Mouse (Mus musculus) adrenal gland, postnatal 36 days (tissue): ENCODE measurements around the gene Dppa5a. TPM values are rescaled to one million over a fixed set of nuclear protein-coding genes. Genes with fewer than 3 reads are reported as not detected.
A peak's percentile ranks its signal among the peaks of the same experiment; 100 is the strongest.
"Not testable (repeated sequence)": the region's sequence is repeated elsewhere in the genome, so short reads cannot be mapped to it uniquely, and the experiment has no call there.

Source experiments
- DNase-seq, 2 experiments: peaks; one replicate each; pipeline ENCODE4 v3.0.0; 2021; ENCODE audit warnings: mixed read lengths in 1 of 2
- long read RNA-seq, 2 experiments: library from polyadenylated mRNA; stranded (forward); transcript quantifications; one replicate each; pipeline ENCODE4 v2.0.0; 2021; ENCODE audit warnings: borderline sequencing depth in 2 of 2
- total RNA-seq, 2 experiments: library from RNA; stranded (reverse); gene quantifications; 2 replicates each; pipeline ENCODE4 v1.2.3; 2021

Dppa5a gene
- total RNA-seq: not detected
- long read RNA-seq, experiment 1: 0 reads
- long read RNA-seq, experiment 2: 0 reads

DNA sequence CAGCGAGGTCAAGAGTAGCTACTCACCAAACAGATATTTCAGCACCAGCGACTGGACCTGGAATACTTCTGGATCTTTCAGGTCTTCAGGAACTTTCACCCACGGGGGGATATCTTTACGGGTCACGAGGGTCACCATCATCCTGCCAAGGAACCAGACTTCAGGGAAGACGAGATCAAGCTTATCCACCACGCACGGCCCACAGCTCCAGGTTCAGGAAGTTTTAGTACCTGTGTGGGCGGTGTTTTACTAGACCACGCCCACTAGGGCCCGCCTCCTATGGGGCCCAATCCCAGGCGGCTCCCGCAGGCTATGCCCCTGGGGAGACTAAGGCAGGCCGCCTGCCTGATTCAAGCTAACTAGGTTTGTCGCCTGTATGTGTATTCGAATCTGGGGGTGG is at the start of gene Dppa5a:
Gene Dppa5a, minus strand, starts transcription at position 219 of the 400 bp plus-strand sequence.
- not testable (repeated sequence) for DNase-seq

DNA sequence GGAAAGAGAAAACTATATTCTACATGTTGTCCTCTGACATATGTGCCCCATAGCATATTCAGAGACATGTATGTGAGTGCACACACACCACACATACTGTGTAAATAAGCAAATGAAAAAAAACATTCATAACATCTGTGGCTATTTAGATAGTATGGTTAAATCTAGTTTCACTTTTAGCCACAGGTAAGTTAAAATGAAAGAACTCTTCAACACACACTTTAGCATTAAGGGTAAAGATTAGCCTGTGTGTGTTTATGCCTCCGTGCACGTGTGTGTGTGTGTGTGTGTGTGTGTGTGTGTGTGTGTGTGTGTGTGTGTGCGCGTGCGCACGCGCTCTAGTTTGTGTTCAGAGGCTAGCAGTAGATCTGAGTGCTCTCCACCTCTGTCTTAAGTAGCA is 33.6 kb upstream of the Dppa5a start:
- no peak for DNase-seq

DNA sequence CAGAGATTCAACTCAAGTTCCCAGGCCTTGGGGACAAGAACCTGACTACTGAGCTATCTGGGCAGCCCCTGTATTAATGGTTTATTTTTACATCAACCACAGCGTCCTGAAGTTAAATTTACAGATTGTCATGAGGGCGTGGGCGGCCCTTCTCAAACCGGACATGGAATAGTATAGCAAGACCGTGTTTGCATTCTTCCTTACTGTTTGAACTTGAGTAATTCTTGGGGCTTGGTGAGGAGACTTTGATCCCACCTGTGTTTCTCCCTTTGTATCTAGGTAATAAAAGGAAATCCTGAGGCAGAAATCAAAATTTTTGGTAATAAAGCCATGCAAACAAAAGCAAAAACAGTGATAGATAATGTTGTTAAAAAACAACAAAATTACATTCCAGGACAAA is 32.6 kb upstream of the Dppa5a start:
- DNase-seq: no peak

DNA sequence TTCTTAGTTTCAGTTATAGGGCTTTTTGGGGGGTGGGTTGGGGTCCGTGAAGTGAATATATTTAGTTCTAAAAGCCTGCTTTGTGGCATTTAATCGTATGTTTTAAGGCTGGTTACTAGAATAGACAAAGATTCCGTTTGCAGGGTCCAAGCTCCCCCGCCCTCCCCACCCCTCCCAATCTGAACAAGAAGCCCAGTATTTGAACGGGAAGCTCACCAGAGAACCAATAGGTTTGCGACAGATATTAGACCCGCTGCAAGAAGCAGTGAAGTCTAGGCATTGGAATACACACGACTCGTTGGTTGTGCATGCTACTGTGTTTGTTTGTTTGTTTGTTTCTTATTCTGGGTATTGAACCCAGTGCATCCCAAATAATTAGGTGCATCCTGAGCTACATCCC is 28.5 kb upstream of the Dppa5a start:
- no peak for DNase-seq

DNA sequence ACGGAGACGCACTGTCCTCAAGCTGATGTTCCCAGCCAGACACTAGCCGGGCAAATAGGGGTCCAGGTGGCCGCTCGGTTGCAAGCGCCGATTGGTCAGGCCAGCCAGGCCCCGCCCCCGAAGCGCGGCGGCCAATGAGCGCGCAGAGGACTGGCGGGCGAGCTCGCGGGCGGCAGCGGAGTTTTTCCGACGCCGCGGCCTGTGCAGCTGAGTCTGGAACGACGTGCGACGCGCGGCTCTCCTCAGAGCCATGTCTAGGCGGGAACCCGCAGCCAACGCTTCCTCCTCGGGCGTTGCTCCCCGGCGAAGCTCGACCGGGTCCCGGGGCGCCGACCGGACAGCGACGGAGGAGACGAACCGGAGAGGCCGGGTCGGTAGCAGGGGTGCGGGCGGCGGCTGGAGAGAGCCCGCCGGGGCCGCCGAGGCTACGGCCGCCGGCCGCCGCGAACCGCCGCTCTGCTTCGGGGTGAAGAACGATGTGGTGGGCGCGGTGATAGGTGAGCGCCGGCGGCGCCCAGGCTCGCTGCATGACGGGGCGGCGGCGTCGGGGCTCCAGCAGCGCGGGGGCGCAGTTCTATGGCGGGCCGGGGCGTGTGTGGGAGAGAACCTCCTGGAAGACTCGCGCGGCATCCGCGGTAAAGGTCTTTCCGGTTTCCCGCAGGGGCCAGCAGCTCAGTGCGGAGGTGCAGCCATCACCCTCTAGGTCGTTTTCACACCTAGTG is 27.8 kb upstream of the Dppa5a start, which contains the start of gene Ddx43:
Gene Ddx43, plus strand, starts transcription at position 148 of the 722 bp plus-strand sequence.
- DNase-seq: peak; percentile 27 to 35

DNA sequence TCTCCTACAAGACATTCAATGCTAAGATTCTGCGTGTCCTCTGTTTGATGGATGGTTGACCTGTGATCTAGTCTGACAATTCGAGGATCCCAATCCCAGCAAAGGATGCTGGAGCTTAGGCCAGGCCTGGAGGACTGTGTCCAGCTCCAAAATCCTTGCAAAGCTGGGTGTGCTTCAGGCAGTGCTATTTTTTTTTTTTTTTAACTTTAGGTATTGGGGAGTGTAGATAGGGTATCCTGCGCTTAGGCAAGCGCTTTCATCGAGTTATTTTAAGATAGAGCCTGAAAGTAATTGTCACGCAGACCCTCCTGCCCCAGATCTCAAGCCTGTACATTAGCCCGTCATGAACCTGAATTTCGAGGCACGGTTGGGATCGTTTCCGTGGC is 27.3 kb upstream of the Dppa5a start:
- no peak for DNase-seq

DNA sequence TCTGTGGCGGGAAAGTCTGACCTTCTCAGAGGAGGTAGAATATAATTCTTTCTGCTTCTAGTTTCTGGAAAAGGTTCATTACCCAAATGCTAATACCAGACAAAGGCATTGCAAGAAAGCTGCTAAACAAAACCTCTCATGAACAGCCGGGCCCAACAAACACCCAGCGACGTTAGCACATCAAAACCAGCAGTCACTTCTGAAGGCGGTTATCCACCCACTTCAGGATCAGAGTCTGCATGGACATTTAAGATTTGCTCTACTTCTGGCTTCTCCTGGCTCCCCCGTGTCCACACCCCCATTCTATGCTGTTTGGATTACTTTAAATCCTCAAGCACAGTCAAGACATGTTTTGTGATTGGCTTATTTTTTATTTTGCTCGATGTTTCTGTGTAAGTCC is 26.6 kb upstream of the Dppa5a start:
- no peak for DNase-seq

DNA sequence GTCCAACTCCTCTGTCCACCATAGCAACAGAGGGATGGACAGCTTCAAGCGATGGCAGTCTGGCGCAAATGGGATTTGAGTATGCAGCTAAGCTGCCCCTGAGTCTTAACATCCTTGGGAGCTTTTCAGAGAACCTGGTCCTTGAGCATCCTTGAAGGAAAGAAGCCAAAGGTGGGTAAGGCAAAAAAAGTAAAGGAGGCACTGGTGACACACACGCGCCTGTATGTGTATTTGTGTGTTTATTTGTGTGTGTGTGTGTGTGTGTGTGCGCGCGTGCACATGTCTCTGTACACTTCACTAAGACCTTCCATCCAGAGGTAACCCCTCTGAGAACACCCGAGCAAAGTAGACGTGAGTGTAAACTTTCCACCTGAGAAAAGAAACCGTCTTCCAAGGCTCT is 25.8 kb upstream of the Dppa5a start:
- no peak for DNase-seq

DNA sequence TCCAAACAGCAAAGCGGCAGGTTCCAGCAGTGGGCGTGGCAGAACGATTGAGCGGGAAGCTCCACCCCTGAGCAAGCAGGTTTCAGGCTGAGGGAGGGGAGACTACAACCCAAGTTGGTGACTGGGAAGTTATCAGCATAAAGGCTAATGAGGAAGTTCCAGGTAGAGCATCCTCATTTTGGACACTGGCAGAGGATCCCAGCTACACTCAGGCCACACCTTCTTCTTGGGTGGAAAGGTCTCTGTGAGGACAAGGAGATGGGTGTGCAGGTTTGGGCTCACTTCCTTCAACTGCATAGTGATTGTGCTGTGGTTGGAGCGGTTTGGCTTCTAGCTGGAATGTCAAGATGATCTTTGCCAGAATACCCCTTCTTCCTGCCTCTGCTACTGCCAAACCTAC is 22.0 kb upstream of the Dppa5a start:
- no peak for DNase-seq

DNA sequence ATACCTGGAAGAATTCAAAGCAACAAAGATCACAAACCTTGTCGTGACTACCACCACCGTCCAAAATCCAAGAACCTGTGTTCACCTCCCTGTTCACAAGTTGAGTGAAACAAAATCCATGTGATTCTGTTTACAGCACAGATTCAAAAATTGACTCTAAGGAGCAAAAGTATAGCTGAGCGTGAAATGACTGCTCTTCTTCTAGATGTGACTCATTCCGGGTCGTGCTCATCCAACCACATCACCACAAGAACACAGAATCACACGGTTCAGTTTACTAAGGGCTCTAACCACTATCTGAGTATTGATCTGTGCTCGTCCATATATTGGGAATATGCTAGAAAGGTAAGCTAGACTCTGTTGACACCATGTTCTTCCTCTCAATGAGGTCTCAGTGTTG is 19.0 kb upstream of the Dppa5a start:
- DNase-seq: no peak

DNA sequence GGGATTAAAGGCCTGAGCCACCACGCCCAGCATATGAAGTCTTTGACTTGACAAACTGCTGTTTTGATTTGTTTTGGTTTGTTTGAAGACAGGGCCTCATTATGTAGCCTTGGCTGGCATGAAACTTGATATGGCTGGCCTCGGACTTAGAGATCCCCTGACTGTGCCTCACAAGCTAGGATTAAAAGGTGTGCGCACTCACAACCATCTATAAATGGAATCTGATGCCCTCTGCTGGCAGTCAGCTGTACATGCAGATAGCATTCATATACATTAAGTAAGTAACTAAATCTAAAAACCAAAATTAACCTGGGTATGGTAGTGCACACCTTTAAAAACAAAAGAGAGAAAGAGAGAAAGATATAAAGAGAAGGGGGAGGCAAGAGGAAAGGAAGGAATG is 17.9 kb upstream of the Dppa5a start:
- DNase-seq: peak in 1 of 2 experiments; percentile 12

DNA sequence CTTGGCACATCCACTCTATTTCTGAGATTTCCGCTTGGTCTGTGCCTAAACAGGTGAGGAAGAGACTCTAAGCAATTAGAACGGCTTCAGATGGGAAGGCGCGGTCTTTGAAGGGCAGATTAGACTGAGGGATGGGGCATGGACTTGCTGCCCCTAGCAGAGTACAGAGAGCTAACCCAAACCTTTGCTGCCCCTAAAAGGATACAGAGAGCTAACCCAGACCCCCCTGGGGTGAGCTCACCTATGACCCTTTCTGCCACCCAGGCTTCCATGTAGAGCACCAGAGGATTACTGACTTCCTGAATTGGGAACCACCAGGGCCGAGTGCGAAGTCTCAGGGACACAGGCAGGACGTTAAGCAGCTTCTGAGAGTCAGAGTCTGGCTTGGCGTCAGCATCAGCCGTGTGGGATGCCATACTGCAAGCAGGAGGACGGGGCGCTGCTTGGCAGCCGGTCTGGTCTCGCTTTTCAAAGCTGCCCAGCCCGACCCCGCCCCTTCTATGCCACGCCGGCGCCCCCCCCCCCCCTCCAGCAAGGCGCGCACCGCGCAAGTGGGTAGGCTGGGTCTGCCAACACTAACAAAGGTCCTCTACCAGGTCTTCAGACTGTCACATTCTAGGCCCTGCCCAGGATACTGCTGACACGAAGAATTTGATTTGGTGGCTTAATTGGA is 10.3 kb upstream of the Dppa5a start, which contains the start of gene Ooep:
Gene Ooep, minus strand, starts transcription at position 613 of the 673 bp plus-strand sequence.
- DNase-seq: peak in 1 of 2 experiments; percentile 6

DNA sequence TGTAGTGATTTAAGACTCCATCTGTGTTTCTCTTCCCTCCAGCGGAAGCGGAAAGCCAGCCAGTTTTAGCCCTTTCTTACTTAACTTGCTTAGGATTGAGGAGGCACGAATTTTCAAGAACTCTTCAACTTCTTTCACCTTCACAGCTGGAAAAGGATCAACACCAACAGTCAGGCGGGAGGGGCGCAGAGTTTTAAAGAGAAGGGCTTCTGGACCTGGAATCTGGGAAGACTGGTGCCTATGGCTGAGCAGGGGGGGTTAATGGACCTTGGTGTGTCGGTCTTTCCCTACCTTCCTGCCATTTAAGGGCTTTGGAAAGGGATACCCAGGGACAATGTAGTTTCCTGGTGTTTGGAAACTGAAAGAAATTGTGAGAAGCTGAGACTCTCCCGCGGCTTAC is 9.6 kb upstream of the Dppa5a start:
- DNase-seq: no peak

DNA sequence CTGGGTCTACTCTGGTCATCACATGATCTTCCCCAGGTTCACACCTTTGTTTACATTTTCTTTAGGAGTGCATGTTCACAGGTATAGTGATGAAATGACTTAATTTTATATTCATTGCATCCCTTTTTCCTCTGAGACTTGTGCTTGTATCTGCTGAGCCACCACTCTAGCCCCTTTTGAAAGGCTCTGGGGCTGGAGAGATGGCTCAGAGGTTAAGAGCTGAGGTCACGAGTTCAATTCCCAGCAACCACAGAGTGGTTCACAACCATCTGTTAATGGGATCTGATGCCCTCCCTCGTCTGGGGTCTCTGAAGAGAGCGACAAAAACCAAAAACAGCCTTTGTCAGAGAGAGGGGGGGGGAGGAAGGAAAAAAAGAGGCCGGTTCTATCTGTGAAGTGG is 7.5 kb upstream of the Dppa5a start:
- no peak for DNase-seq

DNA sequence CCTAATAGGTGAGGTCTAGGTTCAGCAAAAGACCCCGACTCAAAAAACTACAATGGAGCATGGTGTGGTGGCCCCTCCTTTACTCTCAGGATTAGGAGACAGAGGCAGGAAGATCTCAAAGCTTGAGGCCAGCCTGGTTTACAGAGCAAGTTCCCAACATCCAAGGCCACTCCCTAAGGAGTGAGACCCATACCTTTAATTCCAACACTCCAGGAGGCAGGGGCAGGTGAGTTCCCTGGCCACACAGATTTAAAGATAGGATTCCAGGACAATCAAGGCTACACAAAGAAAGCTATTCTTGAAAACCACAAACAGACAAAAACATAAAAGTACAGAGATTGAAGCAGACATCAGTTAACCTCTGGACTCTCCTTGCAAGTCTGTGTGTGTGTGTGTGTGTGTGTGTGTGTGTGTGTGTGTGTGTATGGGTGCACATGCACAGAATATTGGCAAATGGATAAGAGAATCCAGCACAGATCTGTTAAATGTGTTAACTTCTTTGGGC is 7.0 kb upstream of the Dppa5a start:
- no peak for DNase-seq

DNA sequence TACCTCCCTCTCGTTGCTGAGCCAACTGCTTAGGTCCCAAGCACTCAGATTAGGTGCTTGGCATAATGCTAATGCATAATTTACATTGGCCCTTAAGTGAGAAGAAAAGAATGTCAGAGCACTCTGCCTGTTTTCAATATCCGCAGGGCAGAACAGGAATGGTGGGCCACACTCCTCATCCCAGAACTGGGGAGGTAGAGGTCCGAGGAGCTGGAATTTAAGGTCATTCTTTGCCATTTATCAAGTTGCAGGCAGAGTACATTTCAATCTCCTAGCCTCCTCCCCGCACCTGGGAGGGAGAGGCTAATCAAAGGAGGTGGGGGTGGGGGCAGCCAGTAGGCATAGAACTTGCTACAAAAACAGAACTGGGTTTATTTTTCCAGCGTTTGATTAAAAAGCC is 6.4 kb upstream of the Dppa5a start:
- no peak for DNase-seq

DNA sequence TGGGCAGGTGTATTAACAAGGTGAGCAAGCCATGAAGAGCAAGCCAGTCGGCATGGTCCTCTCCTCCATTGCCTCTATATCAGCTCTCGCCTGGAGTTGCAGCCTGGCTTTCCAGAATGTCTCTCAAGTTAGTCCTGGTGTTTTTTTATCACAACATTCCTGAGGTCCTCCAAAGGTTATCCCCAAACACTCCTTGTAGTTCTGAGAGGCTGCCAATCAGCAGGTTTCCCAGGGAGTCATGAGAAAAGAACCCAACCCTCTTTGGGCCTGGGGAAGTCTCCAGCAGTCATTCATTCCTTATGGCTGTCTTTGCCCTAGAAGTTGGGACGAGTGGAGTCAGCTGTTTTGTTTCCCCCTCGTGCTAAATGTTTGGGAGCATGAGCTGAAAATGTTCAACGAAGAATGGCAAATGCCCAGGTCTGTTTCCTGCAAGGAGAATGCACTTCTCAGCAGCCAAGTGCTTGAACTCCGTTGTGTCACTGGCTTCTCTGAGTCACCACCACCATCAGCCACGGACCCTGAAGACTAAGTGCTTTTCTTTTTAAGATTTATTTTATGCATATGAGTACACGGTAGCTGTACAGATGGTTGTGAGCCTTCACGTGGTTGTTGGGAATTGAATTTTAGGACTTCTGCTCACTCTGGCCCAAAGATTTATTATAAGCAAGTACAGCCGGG is 5.0 kb upstream of the Dppa5a start:
- DNase-seq: no peak

DNA sequence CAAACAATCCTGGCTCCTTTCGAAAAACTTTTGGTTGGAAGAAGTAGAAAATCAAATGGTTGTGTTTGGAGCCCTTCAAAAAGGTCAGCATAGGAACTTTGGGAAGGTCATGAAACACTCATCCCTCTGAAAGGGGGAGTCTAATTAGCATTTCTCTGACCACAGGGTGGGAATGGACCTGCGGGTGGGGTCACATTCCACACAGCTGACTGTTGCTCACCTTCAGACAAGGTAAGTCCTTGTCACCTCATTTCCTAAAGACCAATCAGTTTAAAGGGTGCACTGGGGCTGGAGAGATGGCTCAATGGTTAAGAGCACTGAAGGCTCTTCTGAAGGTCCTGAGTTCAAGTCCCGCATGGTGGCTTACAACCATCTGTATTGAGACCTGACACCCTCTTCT is 3.5 kb upstream of the Dppa5a start:
- no peak for DNase-seq

DNA sequence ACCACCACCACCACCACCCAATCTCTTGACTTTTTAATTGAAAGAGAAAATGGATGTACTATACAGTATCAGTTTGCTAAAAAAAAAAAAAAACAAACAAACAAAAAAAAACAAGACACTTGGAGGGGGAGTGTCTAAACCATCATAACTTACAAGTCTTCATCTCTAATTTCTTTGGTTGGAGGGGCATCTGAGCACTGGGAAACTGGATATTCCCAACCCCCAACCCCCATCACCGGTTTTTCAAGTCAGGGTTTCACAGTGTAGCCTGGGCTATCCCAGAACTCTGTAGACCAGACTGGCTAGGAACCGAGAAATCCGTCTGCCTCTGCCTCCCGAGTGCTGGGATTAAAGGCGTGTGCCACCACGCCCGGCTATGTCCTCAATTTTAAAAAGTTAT is 1.8 kb upstream of the Dppa5a start:
- no peak for DNase-seq

DNA sequence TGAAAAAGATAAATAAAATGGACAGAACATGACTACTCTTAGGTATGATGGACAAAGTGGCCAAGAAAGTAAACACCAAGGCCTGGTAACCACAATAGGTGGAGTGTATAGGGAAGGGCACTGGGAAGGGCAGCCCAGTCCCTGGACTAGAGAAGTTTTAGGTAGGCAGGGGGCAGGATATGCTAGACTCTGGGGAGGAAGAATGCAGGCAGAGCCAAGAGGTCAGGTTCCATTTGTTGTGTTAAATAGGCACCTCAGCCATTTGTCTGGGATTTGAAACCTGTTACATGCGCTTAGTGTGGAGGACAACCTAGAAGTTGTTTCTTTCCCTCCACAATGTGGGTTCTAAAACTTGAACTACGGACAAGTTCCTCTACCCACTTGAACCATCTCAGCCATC is 1.4 kb upstream of the Dppa5a start:
- DNase-seq: no peak

DNA sequence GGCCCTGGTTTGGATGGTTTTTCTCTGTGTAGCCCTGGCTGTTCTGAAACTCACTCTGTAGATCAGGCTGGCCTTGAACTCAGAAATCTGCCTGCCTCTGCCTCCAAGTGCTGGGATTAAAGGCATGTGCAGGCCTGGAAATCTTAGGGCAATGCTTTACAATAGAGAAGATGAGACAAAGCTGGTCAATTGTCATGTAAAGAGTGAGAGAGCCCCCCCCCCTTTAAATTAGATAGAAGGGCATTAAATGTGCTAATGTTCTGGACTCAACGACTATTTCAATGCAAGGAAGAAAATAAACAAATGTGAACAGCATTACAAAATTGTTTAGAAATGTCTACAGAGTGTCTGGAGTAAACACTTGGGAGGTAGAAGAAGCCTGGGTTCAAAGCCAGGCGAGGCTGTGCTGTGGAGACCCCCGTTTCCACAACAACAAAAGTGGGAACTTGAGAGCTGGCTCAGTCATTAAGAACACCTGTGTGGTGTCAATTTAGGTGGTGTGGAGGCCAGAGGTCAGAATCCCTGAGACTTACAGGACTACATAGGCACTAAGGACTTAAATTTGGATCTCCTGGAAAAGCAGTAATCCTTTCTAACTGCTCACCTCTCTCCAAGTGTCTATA is 805 bp upstream of the Dppa5a start:
- DNase-seq: no peak

DNA sequence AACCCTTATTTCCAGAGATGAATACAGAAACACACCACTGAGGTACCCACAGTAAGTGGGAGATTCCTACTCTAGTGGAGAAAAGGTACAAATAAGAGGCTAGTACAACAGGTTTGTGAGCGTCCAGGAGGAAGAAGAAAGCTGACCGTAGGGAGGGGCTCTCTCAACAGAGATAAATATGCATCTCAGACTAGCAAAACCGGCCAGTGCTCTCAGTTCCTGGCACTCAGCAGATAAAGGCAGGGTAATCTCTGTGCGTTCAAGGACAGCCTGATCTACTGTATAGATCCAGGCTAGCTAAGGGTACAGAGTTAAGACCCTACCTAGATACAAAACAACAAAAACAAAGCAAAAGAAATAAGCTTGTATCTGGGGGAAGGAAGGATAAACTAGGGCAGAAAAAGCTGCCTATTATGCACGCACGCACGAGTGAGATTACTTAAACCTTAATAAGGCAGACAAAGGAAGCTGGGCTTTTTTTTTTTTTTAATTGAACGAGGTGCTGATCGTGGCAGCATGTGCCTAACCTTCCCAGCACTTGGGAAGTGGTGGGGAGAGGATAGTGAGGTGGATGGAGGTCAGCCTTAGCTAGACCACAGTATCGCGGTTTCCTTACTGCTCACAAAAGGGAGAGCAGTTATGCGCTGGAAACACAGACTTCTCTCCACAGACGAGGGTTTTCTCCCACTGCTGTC is 2.0 kb downstream of the Dppa5a start:
- no peak for DNase-seq
